ENCODE assay signal across 8 mouse cellular contexts in the genomic region with DNA sequence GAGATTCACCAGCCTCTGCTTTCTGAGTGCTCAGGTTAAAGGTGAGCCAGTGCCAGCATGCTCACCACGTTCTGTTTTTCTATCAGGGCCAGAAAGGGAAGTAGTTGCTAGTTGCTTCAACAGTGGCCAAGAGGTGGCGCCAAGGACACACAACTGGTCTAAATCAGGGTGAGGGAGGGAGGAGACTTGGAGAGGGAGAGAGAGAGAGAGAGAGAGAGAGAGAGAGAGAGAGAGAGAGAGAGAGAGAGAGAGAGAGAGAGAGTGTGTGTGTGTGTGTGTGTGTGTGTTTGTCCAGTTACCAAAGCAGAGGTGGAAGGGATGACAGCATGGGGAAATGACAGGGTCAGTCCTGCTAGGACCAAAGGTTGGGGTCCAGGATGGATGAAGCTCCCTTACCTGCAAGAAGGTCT. TPM values are rescaled to one million over a fixed set of nuclear protein-coding genes. Genes with fewer than 3 reads are reported as not detected.
DNase-seq lines count a peak whose midpoint lies in the region; ATAC-seq and TF ChIP-seq lines count a peak whose summit lies in the region.

No protein-coding gene starts in this region.

- no peak overlapping the region for H3K27ac ChIP-seq in forebrain, postnatal 0 days (ENCODE audit: low read depth, low read length)
- H3K27ac ChIP-seq in forebrain, embryonic 13.5 days, result no peak overlapping the region

- H3K9ac ChIP-seq in forebrain, postnatal 0 days, result no peak overlapping the region
- H3K9ac ChIP-seq in forebrain, embryonic 13.5 days, result no peak overlapping the region

- peak; percentile 39; the same call in 1 of the 2 replicates for ATAC-seq in forebrain, postnatal 0 days
- ATAC-seq in forebrain, embryonic 13.5 days, result no peak

- 4% methylated on average over 2 of the region's 2 CpGs for WGBS in forebrain, postnatal 0 days
- 0% methylated on average over 2 of the region's 2 CpGs for WGBS in forebrain, embryonic 13.5 days

- H3K4me3 ChIP-seq in forebrain, postnatal 0 days (ENCODE audit: low read depth, low read length), result no peak overlapping the region
- no peak overlapping the region for H3K4me3 ChIP-seq in forebrain, embryonic 13.5 days

- H3K4me1 ChIP-seq in forebrain, postnatal 0 days (ENCODE audit: insufficient read depth), result no peaks in the 10 kb centered on the region
- no peaks in the 10 kb centered on the region for H3K4me1 ChIP-seq in forebrain, embryonic 13.5 days

- no peaks in the 10 kb centered on the region for H3K36me3 ChIP-seq in forebrain, postnatal 0 days (ENCODE audit: insufficient read depth)
- H3K36me3 ChIP-seq in forebrain, embryonic 13.5 days (ENCODE audit: poor library complexity, severe bottlenecking), result peaks cover 28% of the 10 kb centered on the region

- DNase-seq in forebrain, postnatal 0 days, result peak; percentile 71
- DNase-seq in 3T3-L1 (ENCODE audit: low read depth, low spot score), result peak; percentile 91
- DNase-seq in T-cell, adult 2 months (ENCODE audit: low spot score), result peak; percentile 39
- DNase-seq in gastrocnemius, adult 18-20 months (ENCODE audit: low spot score), result peak; percentile 70
- DNase-seq in layer of hippocampus, adult 9-11 months, result peak; percentile 61
- peak; percentile 48 to 70 for DNase-seq in natural killer cell, adult 2 months (ENCODE audit: low spot score in 2 of 2)
- peak; percentile 72 for DNase-seq in yolk sac, embryonic 10.5 days (ENCODE audit: low spot score)

- no peaks in the 10 kb centered on the region; the same call in 1 of the 2 replicates for H3K27me3 ChIP-seq in forebrain, postnatal 0 days (ENCODE audit: insufficient read depth, low read length)
- no peaks in the 10 kb centered on the region for H3K27me3 ChIP-seq in forebrain, embryonic 13.5 days

- peak; percentile 67 for TF ChIP-seq CTCF in forebrain, postnatal 0 days (IDR thresholded peaks at IDR 0.05; ENCODE audit: low read depth)

- no peaks in the 10 kb centered on the region for H3K9me3 ChIP-seq in forebrain, postnatal 0 days (ENCODE audit: low read length)
- H3K9me3 ChIP-seq in forebrain, embryonic 13.5 days (replicated peaks), result no peaks in the 10 kb centered on the region

- H3K4me2 ChIP-seq in forebrain, postnatal 0 days (ENCODE audit: low read depth), result no peak overlapping the region
- no peak overlapping the region for H3K4me2 ChIP-seq in forebrain, embryonic 13.5 days

RNA-seq across cellular contexts. Expression of a gene that starts 7.4 kb away (rescaled TPM):
- total RNA-seq in forebrain, postnatal 0 days (2014; rRNA removed), result 11.6 and 13.0 TPM in 2 replicates
- polyA plus RNA-seq in forebrain, postnatal 0 days (2015; fragmentation: Nextera tagmentation; extraction: Ambion mirVana), result 20.5 and 21.3 TPM in 2 replicates
- 11.3 and 12.0 TPM in 2 replicates for polyA plus RNA-seq in forebrain, embryonic 13.5 days (2015; fragmentation: Nextera tagmentation; extraction: Ambion mirVana)
- 10 to 100 TPM in 1 of 2 experiments, 1 to 10 TPM in 1; 7.9 to 32.1 TPM for total RNA-seq in gastrocnemius, adult 18-20 months (2021)

RNA-seq across cellular contexts. Expression of a gene that starts 19.3 kb away (rescaled TPM):
- total RNA-seq in forebrain, postnatal 0 days (2014; rRNA removed), result 2.2 and 3.2 TPM in 2 replicates
- 2.9 and 3.5 TPM in 2 replicates for polyA plus RNA-seq in forebrain, postnatal 0 days (2015; fragmentation: Nextera tagmentation; extraction: Ambion mirVana)
- polyA plus RNA-seq in forebrain, embryonic 13.5 days (2015; fragmentation: Nextera tagmentation; extraction: Ambion mirVana), result 7.7 and 8.0 TPM in 2 replicates
- 1 to 10 TPM; 6.5 to 9.1 TPM for total RNA-seq in gastrocnemius, adult 18-20 months (2021)

RNA-seq across cellular contexts. Expression of a gene that starts 36.9 kb away (rescaled TPM):
- 0.29 and 0.54 TPM in 2 replicates for total RNA-seq in forebrain, postnatal 0 days (2014; rRNA removed)
- 0.31 and 0.33 TPM in 2 replicates for polyA plus RNA-seq in forebrain, postnatal 0 days (2015; fragmentation: Nextera tagmentation; extraction: Ambion mirVana)
- polyA plus RNA-seq in forebrain, embryonic 13.5 days (2015; fragmentation: Nextera tagmentation; extraction: Ambion mirVana), result 0.30 and 0.41 TPM in 2 replicates
- not detected for total RNA-seq in gastrocnemius, adult 18-20 months (2021)

Comparison
In these comparisons a context has a peak if more than half of its experiments do, and no peak if none do; other contexts are left out.
1. DNase-seq: peak in every context shown above with its lines; median percentile 91 in 3T3-L1; 72 in yolk sac, embryonic 10.5 days; 71 in forebrain, postnatal 0 days; 70 in gastrocnemius, adult 18-20 months; 61 in layer of hippocampus, adult 9-11 months; 59 in natural killer cell, adult 2 months; 39 in T-cell, adult 2 months.